Mouse (Mus musculus) thymus, postnatal 25 days (tissue): Measurements from ENCODE around the gene 2300003K06Rik.
"Not testable (repeated sequence)": the region's sequence is repeated elsewhere in the genome, so short reads cannot be mapped to it uniquely, and the experiment has no call there.

Source experiments
- DNase-seq: peaks from one replicate; pipeline ENCODE4 v3.0.0; 2022

The 2300003K06Rik gene

DNA sequence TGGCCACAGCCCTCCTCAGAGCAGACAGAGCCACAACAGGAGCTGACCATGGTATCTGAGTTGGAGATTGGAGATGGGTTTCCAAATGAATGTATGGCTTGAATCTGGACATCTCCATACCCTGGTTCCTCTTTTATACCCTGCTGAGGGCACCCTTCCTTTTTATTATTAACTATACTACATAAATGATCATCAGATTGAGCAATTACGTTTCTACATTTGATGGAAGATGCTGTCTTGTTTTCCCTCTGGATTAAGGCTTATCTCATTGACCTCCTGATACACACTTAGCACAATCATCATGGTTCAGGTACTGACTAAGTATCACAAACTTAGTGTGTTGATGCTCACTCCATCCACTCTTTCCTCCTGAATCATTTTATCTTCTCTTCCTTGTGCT lies at the start of gene 2300003K06Rik:
Gene 2300003K06Rik (minus strand): TSS at position 101 of the 400 bp plus-strand sequence.
- DNase-seq: no peak

DNA sequence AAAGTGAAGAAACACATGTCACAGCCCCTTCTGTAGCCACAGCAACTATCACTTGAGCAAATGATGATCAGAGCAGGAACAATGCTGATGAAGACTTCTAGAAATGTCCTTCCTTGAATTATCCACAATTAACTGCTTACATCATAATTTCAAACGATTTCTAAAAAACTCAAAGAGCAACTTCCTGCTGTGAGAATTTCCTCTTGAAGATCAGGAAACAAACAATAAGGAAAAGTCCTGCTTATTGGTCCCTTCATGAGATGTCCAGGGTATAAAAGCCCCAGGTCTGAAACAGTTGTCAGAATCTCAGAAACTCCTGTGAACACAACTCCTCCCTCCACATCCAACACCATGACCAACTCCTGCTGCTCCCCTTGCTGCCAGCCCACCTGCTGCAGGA lies 41.0 kb upstream of the 2300003K06Rik start, which contains the start of gene Gm11567:
Gene Gm11567 (plus strand): TSS at position 301 of the 400 bp plus-strand sequence.
- DNase-seq: not testable (repeated sequence)

DNA sequence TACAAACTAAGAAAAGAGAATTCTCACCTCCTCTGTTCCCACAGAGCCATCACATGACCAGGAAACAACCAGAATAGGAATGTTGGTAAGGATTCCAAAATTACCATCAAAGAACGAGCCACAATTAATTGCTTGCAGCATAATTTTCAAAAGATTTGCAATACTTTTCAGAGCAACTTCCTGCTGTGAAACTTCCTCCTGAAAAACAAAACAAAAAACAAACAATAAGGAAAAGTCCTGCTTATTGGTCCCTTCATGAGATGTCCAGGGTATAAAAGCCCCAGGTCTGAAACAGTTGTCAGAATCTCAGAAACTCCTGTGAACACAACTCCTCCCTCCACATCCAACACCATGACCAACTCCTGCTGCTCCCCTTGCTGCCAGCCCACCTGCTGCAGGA lies 35.2 kb upstream of the 2300003K06Rik start, which contains the start of gene Krtap9-1:
Gene Krtap9-1 (plus strand): TSS at position 301 of the 400 bp plus-strand sequence.
- DNase-seq: not testable (repeated sequence)

DNA sequence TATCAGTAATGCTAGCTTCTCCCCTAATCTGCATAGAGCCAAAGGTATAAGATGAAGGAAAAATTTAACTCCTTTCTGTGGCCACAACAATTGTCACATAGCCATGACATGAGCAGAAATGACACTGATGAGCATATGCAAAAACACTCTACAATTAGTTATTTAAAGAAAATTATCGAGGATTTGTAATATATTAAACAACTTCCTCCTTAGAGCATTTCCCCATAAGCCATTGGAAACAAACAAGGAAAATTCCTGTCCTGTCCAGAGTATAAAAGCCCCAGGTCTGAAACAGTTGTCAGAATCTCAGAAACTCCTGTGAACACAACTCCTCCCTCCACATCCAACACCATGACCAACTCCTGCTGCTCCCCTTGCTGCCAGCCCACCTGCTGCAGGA lies 26.3 kb upstream of the 2300003K06Rik start, which contains the start of gene Gm11559:
Gene Gm11559 (plus strand): TSS at position 301 of the 400 bp plus-strand sequence.
- DNase-seq: not testable (repeated sequence)

DNA sequence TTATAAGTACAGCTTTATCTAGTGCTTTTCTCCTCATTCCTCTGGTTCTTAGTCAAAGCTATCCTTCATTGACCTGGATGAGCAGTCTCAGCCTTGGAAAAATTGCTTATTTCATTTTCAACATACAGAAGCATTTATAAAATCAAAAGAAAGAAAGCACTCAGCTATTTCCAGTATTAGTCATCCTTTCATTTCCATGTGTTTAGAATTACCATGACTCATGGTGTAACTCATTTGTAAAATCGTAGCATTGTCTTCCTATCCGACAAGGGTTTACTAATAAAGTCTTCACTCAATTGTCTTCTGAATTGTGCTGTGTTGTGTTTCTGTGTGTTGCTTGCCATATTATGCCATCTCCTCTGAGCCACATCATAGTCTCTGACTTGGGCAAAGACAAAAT lies 20.9 kb upstream of the 2300003K06Rik start:
- no peak for DNase-seq

DNA sequence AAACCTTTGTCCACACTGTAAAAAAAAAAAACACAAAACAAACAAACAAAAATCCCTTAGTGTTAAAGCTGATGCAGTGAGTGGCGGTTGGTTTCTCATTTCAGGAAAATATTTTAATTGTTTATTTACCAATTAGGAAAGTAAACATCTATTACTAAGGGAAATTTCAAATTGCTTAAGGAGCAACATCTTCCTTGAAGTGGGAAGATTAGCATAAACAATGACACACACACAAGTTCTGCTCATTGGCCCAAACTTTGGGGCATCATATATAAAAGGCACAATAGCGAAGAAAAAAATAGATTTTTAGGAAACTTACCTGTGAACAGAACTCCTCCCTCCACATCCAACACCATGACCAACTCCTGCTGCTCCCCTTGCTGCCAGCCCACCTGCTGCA lies 19.8 kb upstream of the 2300003K06Rik start, which contains the start of gene Gm11568:
Gene Gm11568 (plus strand): TSS at position 301 of the 400 bp plus-strand sequence.
- no peak for DNase-seq

DNA sequence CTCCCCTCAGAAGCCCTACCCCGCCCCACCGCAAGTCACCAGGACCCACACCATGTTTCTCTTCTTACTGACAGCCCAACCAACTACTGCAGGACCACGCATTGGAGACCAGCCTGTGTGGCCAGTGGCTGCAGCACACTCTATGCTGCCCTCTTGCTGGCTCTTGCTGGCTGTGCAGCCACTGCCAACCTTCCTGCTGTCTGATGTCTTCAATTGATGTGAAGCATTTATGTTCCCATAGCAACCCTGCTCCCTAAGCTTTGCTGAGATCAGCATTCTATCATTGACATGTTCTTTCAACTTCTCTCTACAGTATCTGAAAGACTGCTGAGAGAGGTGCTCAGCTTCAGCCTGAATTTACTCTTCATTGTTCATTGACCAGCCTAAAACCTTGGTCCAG lies 16.3 kb upstream of the 2300003K06Rik start:
- DNase-seq: no peak

DNA sequence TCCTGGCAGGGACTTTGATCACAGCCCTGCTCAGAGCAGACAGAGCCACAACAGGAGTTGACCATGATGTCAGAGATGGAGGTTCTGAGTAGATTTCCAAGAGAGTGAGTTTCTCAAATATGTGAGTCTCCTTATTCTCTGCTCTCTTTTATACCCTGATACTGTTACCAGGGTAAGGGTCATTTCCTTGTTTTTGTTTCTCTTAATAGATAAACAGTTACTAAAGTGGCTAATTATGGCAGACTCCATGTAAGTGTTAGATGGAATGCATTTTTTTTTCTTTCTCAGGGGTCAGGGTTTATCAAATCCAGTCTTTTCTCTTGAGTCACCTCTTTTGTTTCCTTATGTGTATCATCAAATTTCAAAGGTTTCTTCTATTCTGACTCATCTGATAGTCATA lies 13.6 kb upstream of the 2300003K06Rik start, which contains the start of gene Krtap4-16:
Gene Krtap4-16 (minus strand): TSS at position 101 of the 400 bp plus-strand sequence.
- DNase-seq: no peak

DNA sequence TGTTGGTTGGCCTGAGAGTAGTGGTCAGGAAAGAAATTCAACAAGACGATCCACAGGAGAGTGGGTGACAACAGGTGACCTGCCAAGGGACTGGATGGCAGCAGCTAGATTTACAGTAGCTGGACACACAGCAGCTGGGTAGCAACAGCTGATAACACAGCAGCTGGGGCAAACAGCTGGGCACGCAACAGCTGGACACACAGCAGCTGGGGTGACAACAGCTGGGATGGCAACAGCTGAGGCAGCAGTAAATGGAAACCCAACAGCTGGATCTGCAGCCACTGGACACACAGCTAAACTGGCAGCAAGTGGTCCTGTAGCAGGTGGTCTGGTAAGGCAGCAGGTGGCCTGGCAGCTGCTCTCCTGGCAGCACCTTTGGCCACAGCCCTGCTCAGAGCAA lies 8.9 kb upstream of the 2300003K06Rik start:
- no peak for DNase-seq

DNA sequence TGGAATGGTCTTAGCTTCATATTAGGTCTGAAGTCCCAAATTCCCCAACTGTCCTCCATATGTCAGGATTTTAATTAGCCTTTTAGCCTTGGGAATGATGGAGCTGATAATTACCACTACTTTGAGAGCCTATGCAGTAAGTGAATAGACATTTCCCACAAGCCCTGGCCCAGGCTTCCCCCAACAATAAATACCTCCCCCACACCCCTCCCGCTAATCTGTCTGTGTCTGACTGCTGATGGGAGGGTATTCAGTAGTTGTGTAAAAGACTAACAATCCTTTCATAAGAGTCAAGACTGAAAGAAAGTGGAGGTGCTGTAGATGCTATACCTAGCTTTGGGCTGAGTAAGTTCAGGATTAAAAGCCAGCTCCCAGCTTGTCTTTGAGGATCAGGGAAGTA lies 4.3 kb upstream of the 2300003K06Rik start:
- DNase-seq: no peak

DNA sequence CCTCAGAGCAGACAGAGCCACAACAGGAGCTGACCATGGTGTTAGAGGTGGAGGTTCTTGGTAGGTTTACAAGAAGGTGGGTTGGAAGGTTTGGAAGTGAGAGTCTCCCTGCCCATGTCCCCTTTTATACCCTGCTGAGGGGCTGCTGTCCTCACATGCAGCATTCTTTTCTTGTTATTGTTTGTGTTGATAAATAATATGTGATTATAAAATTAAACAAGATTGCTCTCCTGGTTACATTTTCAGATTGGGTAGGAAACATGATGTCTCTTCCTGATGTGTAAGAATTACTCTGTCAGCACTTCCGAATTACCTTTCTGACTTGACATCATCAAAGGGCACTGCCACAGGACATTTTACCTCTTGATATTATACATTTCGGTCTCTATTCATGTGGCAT lies 22.3 kb downstream of the 2300003K06Rik start, which contains the start of gene Gm11564:
Gene Gm11564 (minus strand): TSS at position 101 of the 400 bp plus-strand sequence.
- not testable (repeated sequence) for DNase-seq

DNA sequence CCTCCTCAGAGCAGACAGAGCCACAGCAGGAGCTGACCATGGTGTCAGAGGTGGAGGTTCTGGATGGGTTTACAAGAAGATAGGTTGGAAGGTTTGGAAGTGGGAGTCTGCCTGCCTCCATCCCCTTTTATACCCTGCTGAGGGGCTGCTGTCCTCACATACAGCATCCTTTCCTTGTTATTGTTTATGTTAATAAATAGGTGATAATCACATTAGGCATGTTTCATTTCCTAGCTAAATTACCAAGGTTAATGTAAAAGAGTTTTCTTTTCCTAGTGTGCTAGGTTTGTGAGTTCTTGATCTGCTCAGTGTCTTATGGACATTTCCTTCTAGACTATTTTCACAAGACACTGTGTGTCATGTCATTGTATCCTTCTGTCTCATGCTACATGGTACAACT lies 28.1 kb downstream of the 2300003K06Rik start, which contains the start of gene Krtap4-13:
Gene Krtap4-13 (minus strand): TSS at position 101 of the 400 bp plus-strand sequence.
- DNase-seq: not testable (repeated sequence)

DNA sequence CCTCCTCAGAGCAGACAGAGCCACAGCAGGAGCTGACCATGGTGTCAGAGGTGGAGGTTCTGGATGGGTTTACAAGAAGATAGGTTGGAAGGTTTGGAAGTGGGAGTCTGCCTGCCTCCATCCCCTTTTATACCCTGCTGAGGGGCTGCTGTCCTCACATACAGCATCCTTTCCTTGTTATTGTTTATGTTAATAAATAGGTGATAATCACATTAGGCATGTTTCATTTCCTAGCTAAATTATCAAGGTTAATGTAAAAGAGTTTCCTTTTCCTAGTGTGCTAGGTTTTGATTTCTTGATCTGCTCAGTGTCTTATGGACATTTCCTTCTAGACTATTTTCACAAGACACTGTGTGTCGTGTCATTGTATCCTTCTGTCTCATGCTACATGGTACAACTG lies 33.5 kb downstream of the 2300003K06Rik start, which contains the start of gene Gm11554:
Gene Gm11554 (minus strand): TSS at position 101 of the 400 bp plus-strand sequence.
- not testable (repeated sequence) for DNase-seq

DNA sequence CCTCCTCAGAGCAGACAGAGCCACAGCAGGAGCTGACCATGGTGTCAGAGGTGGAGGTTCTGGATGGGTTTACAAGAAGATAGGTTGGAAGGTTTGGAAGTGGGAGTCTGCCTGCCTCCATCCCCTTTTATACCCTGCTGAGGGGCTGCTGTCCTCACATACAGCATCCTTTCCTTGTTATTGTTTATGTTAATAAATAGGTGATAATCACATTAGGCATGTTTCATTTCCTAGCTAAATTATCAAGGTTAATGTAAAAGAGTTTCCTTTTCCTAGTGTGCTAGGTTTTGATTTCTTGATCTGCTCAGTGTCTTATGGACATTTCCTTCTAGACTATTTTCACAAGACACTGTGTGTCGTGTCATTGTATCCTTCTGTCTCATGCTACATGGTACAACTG lies 39.0 kb downstream of the 2300003K06Rik start, which contains the start of gene Gm11569:
Gene Gm11569 (minus strand): TSS at position 101 of the 400 bp plus-strand sequence.
- not testable (repeated sequence) for DNase-seq

DNA sequence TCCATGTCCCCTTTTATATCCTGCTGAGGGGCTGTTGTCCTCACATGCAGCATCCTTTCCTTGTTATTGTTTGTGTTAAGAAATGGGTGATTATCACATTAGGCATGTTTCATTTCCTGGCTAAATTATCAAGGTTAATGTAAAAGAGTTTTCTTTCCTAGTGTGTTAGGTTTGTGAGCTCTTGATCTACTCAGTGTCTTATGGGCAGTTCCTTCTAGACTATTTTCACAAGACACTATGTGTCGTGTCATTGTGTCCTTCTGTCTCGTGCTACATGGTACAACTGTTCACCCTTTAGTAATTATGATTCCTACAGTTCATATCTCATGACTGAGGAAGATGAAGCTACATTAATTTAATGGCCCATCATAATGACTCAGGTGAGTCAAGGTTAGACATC lies 44.5 kb downstream of the 2300003K06Rik start, which contains the start of gene Gm11596:
Gene Gm11596 (minus strand): TSS at position 101 of the 400 bp plus-strand sequence.
- no peak for DNase-seq
